In genomic region chr12:55508817-55509216, GRCm38 (mm10) we compare ENCODE assay signal across 23 mouse cellular contexts. TPM values are rescaled to one million over a fixed set of nuclear protein-coding genes. Genes with fewer than 3 reads are reported as not detected.
"Had no signal": no experiment of that assay in that cellular context is flagged by ENCODE, and none has a peak within 500 bp of the region (broad histone marks: within the 10 kb centered on the region; RNA-seq: fewer than 3 reads in every experiment).

No protein-coding gene starts in this region.

- H3K4me1 ChIP-seq: neural tube, embryonic 12.5 days; neural tube, embryonic 13.5 days; stomach, embryonic 15.5 days had no signal

- DNase-seq: right cerebral cortex, adult 18-20 months; right cerebral cortex, postnatal 14 days; right cerebral cortex, postnatal 25 days; right cerebral cortex, postnatal 4 days; spleen, adult 18-20 months; thymus, adult 18-20 months; thymus, adult 2 months; thymus, postnatal 14 days; thymus, postnatal 25 days; thymus, postnatal 36 days; thymus, postnatal 4 days had no signal

- H3K9ac ChIP-seq: neural tube, embryonic 12.5 days; neural tube, embryonic 13.5 days; neural tube, embryonic 15.5 days; stomach, embryonic 15.5 days had no signal

- H3K36me3 ChIP-seq: neural tube, embryonic 12.5 days; neural tube, embryonic 13.5 days; neural tube, embryonic 15.5 days; stomach, embryonic 15.5 days had no signal

- H3K27ac ChIP-seq: neural tube, embryonic 12.5 days; neural tube, embryonic 13.5 days; neural tube, embryonic 15.5 days; stomach, embryonic 15.5 days; stomach, postnatal 0 days had no signal

- H3K9me3 ChIP-seq: neural tube, embryonic 12.5 days; neural tube, embryonic 13.5 days; neural tube, embryonic 15.5 days; stomach, embryonic 15.5 days had no signal

- H3K27me3 ChIP-seq: stomach, embryonic 15.5 days had no signal

- H3K4me2 ChIP-seq: neural tube, embryonic 12.5 days; neural tube, embryonic 13.5 days; neural tube, embryonic 15.5 days; stomach, embryonic 15.5 days had no signal

- H3K4me3 ChIP-seq: neural tube, embryonic 12.5 days; neural tube, embryonic 13.5 days; neural tube, embryonic 15.5 days; stomach, embryonic 15.5 days had no signal

RNA-seq across cellular contexts. Expression of gene Aldoart2, which starts 56.2 kb away (rescaled TPM):
- total RNA-seq: neutrophil, adult 5-6 weeks had no signal
- polyA plus RNA-seq: neural tube, embryonic 12.5 days; small intestine, adult 2 months; spleen, adult 2 months; stomach, embryonic 14.5 days; stomach, embryonic 16.5 days; stomach, postnatal 0 days; thymus, postnatal 0 days; urinary bladder, adult 2 months had no signal
